Mouse (Mus musculus) T-helper 17 cell (primary cell): ENCODE data around the gene Kcnk3.

Experiments used
- in situ Hi-C, 2 experiments: fragments of 300-600 bp; cut with MboI, MseI; formaldehyde crosslinking; loops; 1 replicate in 1 of 2; 2 replicates in 1 of 2; pipeline ENCODE4 v1.15.1; 2025; ENCODE audit warnings: high pct_unique_total_duplicates in 2 of 2

Gene Kcnk3

DNA sequence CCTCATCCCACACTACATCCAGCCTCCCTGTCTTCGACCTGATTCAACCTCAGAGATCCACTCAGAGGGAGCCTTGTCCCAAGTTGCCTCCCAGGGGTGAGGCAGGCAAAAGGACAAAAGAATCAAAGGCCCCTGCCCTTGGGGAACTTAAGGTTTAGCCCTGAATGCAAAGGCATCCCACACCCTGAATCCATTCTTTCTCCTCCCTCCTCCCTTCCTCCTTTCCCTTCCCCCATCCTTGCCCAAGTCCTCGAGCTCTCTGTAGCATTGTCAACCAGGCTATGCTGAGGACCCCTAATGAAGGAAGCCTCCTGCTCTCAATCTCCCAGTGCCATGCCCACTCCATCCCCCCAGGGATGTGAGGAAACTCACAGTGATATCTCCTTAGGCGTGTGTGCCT lies 23.7 kb downstream of the Kcnk3 start:
- in situ Hi-C loops: loop anchor here in 1 of 2 experiments (10.0 kb wide), 1 partner anchor 1377 kb away; no protein-coding TSS in a partner anchor

DNA sequence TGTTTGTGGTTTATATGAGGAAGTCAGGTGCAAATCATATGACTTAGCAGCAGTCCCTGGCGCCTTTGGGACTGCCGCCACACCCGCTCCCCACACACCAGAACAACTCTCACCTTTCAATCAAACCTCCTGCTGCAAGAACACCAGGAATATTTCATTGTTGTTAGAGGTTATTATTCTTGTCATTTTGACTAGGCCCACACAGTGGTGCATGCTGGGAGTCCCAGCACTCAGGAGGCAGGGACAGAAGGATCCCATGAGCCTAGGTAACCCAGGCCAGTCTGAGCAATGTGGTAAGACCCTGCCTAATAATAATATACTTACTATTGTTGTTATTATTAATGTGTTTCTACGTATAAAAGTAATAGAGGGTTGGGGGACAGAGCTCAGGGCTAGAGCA lies 24.6 kb downstream of the Kcnk3 start:
- in situ Hi-C loops: loop anchor here in 1 of 2 experiments (10.0 kb wide), 1 partner anchor 1378 kb away; no protein-coding TSS in a partner anchor

DNA sequence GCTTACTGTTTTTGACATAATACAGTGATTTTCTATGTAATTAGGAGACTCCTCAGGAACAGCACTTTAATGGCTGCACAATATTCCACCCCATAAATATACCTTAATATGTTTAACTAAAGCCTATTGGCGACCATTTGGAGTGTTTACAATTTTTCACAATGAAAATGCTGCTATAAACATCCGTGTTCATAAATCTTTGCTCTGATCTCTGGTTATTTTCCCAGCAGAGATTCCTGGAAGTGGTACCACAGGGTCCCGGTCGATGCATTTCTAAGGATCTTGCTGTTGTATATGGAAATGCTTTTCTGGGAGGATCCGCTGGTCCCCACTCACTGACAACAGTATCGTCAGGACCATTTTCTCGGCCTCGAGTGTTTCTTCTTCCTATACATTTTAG lies 25.3 kb downstream of the Kcnk3 start:
- in situ Hi-C loops: loop anchor here in 1 of 2 experiments (10.0 kb wide), 1 partner anchor 1378 kb away; no protein-coding TSS in a partner anchor

DNA sequence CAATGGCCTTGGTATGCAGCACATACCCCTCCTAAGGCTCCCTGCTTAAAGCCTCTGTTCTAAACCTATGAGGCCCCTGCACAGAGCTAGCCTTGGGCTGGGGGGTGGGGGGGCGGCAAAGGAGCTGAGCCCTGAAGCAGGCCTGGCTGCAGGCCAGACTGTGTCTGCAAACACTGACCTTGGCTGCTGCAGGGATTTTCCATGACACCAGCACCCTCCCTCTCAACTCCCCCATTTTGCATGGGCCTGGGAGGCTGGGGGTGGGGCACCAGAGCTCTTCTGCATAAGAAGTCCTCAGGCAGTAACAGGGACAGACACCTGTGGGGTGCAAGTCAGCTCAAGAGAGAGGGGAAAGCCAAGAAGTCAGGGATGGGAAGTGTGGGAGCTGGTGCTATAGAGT lies 26.3 kb downstream of the Kcnk3 start:
- in situ Hi-C loops: loop anchor here in 1 of 2 experiments (10.0 kb wide), 1 partner anchor 1379 kb away; no protein-coding TSS in a partner anchor

DNA sequence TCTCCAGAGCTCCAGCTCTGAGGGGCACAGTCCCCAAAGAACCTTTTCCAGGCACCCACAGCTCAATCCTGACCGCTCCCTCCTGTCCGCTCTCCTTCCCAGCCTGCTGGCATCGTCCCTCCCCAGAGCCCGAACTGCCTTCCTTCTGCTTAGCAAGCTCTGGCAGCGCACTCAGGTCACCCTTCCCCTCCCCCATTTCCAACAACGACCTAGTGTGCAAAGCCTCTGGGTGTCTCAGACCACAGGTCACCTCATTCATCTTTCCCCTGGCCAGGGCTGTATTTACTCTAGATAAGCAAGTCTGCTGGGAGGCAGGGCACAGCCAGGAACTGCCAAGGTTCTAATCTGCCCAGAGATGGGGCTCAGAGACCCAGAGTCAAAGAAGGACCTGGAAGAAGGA lies 27.4 kb downstream of the Kcnk3 start:
- in situ Hi-C loops: loop anchor here in 1 of 2 experiments (10.0 kb wide), 1 partner anchor 1381 kb away; no protein-coding TSS in a partner anchor

DNA sequence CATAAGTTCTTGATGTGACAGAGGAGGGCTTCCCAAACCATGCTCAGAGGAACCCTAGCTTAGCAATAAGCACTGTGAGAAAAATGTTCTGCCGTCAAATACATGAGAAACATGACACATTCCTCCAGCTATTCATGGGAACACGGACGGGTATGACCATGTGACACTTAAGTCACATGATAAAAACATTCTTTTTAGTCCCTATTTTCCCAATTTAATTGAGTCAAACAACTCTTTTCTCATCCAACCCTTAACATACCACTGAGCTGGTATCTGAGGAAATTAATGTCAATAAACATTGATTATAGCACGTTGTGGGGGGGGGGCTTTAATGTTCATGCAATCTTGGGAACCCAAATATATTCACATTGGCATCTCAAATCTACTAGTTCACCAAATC lies 27.8 kb downstream of the Kcnk3 start:
- in situ Hi-C loops: loop anchor here in 1 of 2 experiments (10.0 kb wide), 1 partner anchor 1381 kb away; no protein-coding TSS in a partner anchor

DNA sequence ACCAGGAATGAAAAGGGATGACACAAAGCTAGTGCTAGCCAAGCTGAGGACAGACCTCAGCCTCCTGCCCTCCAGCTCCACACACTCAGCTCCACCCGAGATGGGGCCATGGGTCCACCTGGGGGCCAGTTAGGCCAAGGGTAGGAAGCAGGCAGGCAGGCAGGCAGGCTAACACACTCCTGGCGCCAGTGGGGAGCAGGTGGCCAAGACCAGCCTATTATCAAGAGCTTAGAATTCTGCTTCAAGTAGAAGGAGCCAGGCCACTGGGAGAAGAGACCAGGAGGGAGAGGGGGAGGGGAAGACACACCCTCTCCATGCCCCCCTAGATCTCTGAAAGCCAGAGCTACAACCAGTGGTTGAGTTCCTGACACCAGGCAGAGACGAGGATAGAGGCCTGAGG lies 28.7 kb downstream of the Kcnk3 start:
- in situ Hi-C loops: loop anchor here in 1 of 2 experiments (10.0 kb wide), 1 partner anchor 1382 kb away; no protein-coding TSS in a partner anchor

DNA sequence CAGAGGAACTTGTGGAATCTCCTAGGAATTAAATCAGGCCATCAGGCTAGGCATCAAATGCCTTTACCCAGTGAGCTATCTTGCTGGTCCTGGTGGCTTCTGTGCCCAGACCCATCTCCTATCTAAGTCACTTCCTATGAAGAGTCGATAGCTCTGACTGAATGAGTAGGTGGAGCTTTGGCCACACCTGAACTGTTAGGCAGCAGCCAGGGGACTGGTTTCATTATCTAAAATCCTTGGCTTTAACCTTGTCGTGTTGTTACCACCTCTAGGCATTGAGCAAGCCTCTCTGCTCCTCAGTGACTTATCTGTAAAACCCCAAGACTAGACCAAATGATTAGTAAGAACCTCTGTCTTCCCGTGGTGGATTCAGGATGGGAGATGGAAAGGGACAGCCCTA lies 29.4 kb downstream of the Kcnk3 start:
- in situ Hi-C loops: loop anchor here in 1 of 2 experiments (10.0 kb wide), 1 partner anchor 1383 kb away; no protein-coding TSS in a partner anchor

DNA sequence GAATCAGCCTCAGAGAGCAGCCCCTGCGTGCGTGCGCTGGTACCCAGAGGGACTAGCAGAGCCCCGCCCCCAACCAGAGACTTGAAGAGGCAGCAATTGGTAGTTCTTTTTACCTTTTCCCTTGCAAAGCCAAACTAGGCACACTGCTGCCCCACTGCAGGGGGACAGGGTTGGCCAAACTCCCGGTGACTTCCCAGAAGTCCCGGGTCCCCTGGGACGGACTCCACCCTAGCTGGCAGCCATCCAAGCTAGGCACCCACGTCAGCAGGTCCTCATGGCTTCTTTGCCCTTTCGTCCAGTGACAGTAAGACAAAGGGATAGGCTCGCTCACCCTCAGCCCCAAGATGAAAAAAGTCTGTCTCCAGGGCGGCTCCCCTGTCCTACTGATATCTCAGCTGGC lies 29.9 kb downstream of the Kcnk3 start:
- in situ Hi-C loops: loop anchor here in 1 of 2 experiments (10.0 kb wide), 1 partner anchor 1383 kb away; no protein-coding TSS in a partner anchor

DNA sequence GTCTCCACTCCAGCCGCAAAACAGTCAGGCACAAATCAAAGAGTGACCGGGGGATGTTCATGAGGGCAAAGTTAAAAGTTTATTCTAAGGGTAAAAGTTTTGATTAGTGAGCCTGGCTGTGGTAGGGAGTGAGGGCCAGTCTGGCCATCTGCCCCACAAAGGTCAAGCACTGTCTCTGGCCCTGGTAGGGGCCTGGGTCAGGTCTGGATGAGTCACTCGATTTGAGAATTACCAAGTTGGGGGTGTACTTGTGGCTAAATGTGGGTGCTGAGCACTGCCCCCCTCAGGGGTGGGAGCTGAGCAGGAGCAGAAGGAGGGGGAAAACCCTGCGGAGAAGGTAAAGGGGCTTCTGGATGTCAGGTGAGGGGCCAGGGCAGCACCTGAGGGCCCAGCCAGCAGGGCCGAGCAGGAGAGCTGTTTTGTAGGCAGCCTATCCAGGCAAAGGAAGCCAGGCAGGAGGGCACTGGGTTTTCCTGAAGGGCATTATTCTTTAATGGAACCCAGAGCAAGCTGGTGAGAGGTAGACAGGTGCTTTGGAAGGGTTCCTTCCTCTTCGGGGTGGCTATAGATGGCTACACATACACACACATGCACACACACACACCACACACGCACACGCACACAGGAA lies 30.5 kb downstream of the Kcnk3 start:
- in situ Hi-C loops: loop anchor here in 1 of 2 experiments (10.0 kb wide), 1 partner anchor 1384 kb away; no protein-coding TSS in a partner anchor

DNA sequence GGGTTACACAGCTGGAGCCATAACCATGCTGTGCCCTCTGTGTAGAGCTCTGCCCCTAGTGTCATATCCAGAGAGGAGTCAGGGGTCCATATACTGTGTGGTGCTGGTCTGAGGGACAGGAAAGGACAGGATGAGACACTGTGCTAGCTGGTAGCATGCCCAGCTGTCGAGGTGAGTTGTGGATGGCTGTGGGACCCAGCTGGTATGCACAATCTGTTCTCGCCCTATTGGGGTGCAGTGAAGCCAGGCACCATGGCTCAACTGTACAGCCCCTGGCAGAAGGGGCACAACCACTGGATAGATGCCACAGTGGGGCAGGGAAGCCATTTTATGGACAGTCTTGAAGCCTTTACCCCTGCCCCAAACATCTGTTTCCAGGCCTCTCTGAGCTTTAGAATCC lies 31.2 kb downstream of the Kcnk3 start:
- in situ Hi-C loops: loop anchor here in 1 of 2 experiments (10.0 kb wide), 1 partner anchor 1384 kb away; no protein-coding TSS in a partner anchor

DNA sequence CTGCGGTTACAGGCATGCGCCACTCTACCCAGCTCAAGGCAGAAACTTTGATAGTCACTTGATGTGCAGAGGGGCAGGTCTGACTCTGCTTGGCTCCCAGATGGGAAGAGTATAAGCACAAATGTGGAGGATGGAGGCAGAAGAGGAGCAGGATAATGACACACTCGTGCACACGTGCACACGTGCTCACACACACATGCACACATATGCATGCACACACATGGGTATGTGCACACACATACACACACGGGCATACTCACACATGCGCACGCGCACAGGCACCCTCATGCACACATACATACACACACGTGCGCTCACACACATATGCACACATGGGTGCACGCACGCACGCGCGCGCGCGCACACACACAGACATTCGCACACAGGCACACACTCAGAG lies 32.6 kb downstream of the Kcnk3 start:
- in situ Hi-C loops: loop anchor here in 1 of 2 experiments (10.0 kb wide), 1 partner anchor 336 kb away; the partner anchor contains the start of gene Drc1

DNA sequence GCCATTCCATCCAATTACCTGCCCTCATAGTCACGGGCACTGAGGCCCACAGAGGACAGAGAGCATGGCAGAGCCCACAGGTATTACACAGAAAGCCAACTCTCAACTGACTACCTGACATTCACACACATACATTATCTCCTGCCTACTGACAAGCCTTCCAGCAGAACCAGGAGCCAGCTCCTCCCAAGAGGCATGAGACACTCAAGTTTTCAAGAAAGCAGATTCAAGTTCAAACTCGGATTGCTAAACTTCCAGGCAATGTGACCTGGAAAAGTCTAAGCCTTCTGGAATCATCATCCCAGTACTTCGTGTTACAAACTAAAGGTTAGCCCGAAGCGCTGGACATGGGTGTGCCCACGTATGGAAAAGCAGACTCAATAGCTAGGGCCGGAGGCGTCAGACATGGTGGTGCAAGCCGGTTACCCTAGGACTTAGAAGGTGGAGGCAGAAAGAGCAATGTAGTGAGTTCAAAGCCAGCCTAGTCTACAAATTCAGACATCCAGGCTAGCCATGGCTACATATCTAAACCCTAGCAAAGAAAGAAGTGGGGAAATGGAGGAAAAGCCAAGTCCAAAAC lies 33.3 kb downstream of the Kcnk3 start:
- in situ Hi-C loops: loop anchor here in 1 of 2 experiments (10.0 kb wide), 1 partner anchor 336 kb away; the partner anchor contains the start of gene Drc1

DNA sequence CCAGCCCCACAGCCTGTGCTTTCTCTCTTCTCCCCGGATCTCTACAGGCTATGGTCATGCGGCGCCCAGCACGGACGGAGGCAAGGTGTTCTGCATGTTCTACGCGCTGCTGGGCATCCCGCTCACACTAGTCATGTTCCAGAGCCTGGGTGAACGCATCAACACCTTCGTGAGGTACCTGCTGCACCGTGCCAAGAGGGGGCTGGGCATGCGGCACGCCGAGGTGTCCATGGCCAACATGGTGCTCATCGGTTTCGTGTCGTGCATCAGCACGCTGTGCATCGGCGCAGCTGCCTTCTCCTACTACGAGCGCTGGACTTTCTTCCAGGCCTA lies 33.8 kb downstream of the Kcnk3 start:
- in situ Hi-C loops: loop anchor here in 1 of 2 experiments (10.0 kb wide), 1 partner anchor 337 kb away; the partner anchor contains the start of gene Drc1

DNA sequence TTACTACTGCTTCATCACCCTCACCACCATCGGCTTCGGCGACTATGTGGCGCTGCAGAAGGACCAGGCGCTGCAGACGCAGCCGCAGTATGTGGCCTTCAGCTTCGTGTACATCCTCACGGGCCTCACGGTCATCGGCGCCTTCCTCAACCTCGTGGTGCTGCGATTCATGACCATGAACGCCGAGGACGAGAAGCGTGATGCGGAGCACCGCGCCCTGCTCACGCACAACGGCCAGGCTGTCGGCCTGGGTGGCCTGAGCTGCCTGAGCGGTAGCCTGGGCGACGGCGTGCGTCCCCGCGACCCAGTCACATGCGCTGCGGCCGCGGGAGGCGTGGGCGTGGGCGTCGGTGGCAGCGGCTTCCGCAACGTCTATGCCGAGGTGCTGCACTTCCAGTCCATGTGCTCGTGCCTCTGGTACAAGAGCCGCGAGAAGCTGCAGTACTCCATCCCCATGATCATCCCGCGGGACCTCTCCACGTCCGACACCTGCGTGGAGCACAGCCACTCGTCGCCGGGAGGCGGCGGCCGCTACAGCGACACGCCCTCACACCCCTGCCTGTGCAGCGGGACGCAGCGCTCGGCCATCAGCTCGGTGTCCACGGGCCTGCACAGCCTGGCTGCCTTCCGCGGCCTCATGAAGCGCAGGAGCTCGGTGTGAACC lies 34.3 kb downstream of the Kcnk3 start:
- in situ Hi-C loops: loop anchor here in 1 of 2 experiments (10.0 kb wide), 1 partner anchor 338 kb away; the partner anchor contains the start of gene Drc1

DNA sequence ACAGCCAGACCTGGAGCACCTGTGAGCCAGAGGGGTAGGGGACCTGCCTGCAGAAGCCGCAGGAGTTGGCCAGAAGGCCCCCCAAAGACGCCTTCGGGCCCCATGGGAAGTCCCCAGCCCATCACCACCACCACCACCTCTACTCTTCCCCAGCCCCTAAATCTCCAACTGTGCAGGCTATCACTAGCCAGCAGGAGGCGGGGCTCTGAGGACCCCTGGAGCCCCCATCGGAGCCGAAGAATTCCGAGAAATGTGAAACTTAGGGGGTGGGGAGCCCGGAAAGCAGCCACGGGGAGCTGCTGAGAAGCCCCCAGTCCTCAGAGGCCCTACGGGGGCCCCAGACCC lies 34.8 kb downstream of the Kcnk3 start:
- in situ Hi-C loops: loop anchor here in 1 of 2 experiments (10.0 kb wide), 1 partner anchor 338 kb away; the partner anchor contains the start of gene Drc1

DNA sequence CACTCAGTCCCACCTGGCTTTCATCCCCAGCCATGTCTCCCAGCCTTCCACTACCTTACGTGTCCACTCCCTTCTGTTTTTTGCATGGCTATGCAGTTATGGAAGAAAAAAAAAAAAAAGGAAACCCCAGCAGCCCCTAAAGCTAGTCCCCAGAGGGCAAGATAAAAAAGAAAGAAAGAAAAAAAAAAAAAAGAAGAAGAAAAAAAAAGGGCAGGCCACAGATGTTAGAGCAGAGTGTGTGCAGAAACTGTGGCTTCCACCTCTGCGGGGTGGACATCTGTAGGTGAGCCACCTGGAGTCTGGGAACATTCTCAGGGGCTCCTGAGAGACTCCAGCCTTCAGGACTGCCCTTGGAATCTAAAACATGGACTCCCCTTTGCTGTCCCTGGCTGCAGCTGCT lies 35.4 kb downstream of the Kcnk3 start:
- in situ Hi-C loops: loop anchor here in 1 of 2 experiments (10.0 kb wide), 1 partner anchor 339 kb away; the partner anchor contains the start of gene Drc1

DNA sequence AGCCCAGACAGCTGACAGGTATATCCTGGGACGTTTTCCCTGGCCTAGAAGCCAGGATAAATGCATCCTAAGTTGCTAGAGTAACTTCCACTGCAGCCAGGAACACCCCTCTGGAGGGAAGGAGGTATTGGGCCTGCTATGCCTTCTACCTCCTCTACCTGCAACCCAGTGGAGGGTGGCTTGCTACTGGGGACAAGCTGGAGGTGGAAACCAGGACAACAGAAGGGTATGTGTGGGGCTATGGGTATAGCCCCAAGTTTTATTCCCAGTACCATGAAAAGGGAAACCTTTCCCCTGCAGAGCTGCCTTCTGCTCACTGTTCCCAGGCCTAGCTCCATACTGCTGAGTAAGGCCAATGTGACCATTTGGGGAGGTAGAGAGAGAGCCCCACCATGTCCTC lies 36.3 kb downstream of the Kcnk3 start:
- in situ Hi-C loops: loop anchor here in 1 of 2 experiments (10.0 kb wide), 1 partner anchor 340 kb away; the partner anchor contains the start of gene Drc1

DNA sequence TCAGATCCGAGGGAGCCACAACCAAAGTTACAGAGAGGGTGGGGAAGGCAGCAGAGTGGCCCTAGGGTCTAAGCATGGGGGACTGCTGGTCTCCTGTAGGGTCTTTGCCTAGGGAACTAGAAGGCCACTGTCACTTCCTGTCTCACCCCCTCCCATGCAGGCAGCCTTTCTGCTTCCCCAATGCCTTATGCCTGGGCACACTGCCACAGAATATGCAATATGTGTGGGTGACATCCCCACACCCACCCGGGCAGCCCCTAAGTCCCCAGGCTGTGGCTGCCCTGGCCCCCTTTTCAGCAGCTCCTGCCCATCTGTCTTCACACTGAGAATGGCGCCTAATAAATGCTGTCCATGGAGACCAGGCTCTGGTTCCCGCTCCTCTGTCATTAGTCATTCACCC lies 36.9 kb downstream of the Kcnk3 start:
- in situ Hi-C loops: loop anchor here (10.0 to 25.0 kb wide), 2 partner anchors 340 to 1238 kb away; partner anchors contain the start of genes Drc1 (in 1 of the 2) and Lmbr1 (in 1 of the 2)

DNA sequence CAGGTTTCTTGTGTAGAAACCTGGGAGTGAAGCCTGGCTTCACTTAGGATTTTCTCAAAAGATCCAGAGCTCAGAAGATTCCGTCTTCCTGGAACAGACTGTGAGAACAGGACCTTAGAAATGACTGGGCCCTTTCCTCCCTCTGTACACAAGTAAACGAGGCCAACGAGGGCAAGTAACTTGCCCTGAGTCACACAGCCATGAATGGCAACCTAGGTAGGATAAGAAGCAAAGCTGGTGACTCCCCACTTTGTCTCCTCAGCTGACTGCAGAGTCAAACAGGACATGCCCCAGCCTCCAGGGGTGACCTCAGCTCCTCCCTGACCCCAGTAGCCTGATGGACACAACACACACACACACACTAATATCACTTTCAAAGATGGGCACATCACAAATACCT lies 37.4 kb downstream of the Kcnk3 start:
- in situ Hi-C loops: loop anchor here (10.0 to 25.0 kb wide), 2 partner anchors 341 to 1238 kb away; partner anchors contain the start of genes Drc1 (in 1 of the 2) and Lmbr1 (in 1 of the 2)
